Mouse (Mus musculus): ENCODE measurements at regions not wholly inside any gene's neighbourhood (a gene's known extent, or its start where the extent isn't known, plus 50 kb on each side); places are given as distances from the start of the nearest gene placed in this dataset.

DNA sequence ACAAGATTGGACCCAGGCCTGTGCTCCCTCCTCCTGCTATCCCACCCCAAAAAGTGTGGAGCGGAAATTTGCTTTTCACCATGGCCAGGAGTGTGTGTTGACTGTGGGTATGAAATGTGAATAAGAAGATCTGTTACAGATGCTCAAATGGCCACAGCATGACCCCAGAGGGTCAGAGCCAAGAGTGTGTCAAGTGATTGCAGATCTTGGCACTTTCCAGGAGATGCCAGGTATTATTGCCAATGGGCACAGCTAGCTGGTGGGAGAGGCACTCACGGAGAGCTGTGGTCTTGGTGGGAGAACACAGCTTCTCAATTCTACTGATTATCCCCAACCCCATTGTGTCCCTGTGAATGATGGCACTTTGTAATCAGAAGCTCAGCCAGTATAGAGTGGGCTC is 62.7 kb downstream of the Smim20 start:
- ATAC-seq (ENCODE audit: low read depth), result no peak
- 81% methylated on average over 2 of the region's 2 CpGs for WGBS
- no peak overlapping the region for H3K4me2 ChIP-seq (ENCODE audit: low read depth, low read length)
- no peak overlapping the region for H3K9ac ChIP-seq (ENCODE audit: low read length)
- H3K36me3 ChIP-seq (ENCODE audit: control insufficient read depth, insufficient read depth, low read length), result no peaks in the 10 kb centered on the region
- no peaks in the 10 kb centered on the region; the same call in 1 of the 2 replicates for H3K27me3 ChIP-seq (ENCODE audit: control insufficient read depth, insufficient read depth, low read depth, low read length)
- no peak overlapping the region for H3K27ac ChIP-seq (ENCODE audit: low read length)
- no peak overlapping the region for H3K4me3 ChIP-seq (ENCODE audit: low read length)
- H3K4me1 ChIP-seq (replicated peaks; ENCODE audit: control insufficient read depth, insufficient read depth, low read length), result no peaks in the 10 kb centered on the region
- no peaks in the 10 kb centered on the region for H3K9me3 ChIP-seq (ENCODE audit: control insufficient read depth, low read length)

DNA sequence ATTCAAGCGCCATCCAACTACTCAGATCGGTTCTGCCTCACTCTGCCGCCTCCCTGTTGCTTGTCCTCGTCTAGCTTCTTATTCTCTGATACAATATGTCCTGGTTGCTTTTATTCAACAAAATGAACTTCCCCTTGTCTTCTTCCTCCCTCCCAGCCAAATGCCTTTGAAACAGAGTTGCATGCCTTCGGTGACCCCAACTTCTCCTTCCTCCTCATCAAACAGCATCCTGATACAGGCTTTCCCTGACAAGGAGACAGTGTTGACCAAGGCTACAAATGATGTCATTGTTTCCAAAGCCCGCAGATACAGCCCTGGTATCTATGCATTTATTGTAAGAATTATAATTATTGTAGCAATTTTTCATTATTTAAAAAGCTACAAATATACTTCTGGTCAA is 69.8 kb downstream of the Smim20 start:
- Histone ChIP-seq H3K27ac (ENCODE audit: low read length) (no peak overlapping the region), H3K4me2 (ENCODE audit: low read depth, low read length) (no peak overlapping the region), H3K9ac (ENCODE audit: low read length) (no peak overlapping the region), H3K4me3 (ENCODE audit: low read length) (no peak overlapping the region), H3K9me3 (ENCODE audit: control insufficient read depth, low read length) (no peaks in the 10 kb centered on the region), H3K4me1 (replicated peaks; ENCODE audit: control insufficient read depth, insufficient read depth, low read length) (no peaks in the 10 kb centered on the region), H3K27me3 (ENCODE audit: control insufficient read depth, insufficient read depth, low read depth, low read length) (no peaks in the 10 kb centered on the region), H3K36me3 (ENCODE audit: control insufficient read depth, insufficient read depth, low read length) (no peaks in the 10 kb centered on the region)
- ATAC-seq (ENCODE audit: low read depth), result no peak
- 72% methylated on average over 6 of the region's 6 CpGs for WGBS

- Histone ChIP-seq H3K4me3 (ENCODE audit: low read length) (no peak overlapping the region), H3K4me2 (ENCODE audit: low read depth, low read length) (no peak overlapping the region), H3K9ac (ENCODE audit: low read length) (no peak overlapping the region), H3K9me3 (ENCODE audit: control insufficient read depth, low read length) (no peaks in the 10 kb centered on the region), H3K4me1 (replicated peaks; ENCODE audit: control insufficient read depth, insufficient read depth, low read length) (no peaks in the 10 kb centered on the region), H3K27me3 (ENCODE audit: control insufficient read depth, insufficient read depth, low read depth, low read length) (no peaks in the 10 kb centered on the region), H3K36me3 (ENCODE audit: control insufficient read depth, insufficient read depth, low read length) (no peaks in the 10 kb centered on the region), H3K27ac (ENCODE audit: low read length) (no peak overlapping the region)
- ATAC-seq (ENCODE audit: low read depth), result no peak
- 32% methylated on average over 3 of the region's 3 CpGs for WGBS
Measured at GRCm38 (mm10) chr5:53337816-53338215, 70.9 kb downstream of the Smim20 start.

GRCm38 (mm10) chr5:53345164-53345563 is 78.3 kb downstream of the Smim20 start:
- Histone ChIP-seq H3K36me3 (ENCODE audit: control insufficient read depth, insufficient read depth, low read length) (no peaks in the 10 kb centered on the region), H3K4me3 (ENCODE audit: low read length) (no peak overlapping the region)

GRCm38 (mm10) chr5:53346028-53346427 is 79.1 kb downstream of the Smim20 start:
- no peak overlapping the region for H3K4me3 ChIP-seq (ENCODE audit: low read length)

More at GRCm38 (mm10) chr5:53345164-53345563, 78.3 kb downstream of the Smim20 start:
- no peaks in the 10 kb centered on the region for H3K9me3 ChIP-seq (ENCODE audit: control insufficient read depth, low read length)
- peaks cover 20% of the 10 kb centered on the region for H3K4me1 ChIP-seq (replicated peaks; ENCODE audit: control insufficient read depth, insufficient read depth, low read length)
- 66% methylated on average over 8 of the region's 8 CpGs for WGBS
- no peak overlapping the region for H3K4me2 ChIP-seq (ENCODE audit: low read depth, low read length)
- no peaks in the 10 kb centered on the region for H3K27me3 ChIP-seq (ENCODE audit: control insufficient read depth, insufficient read depth, low read depth, low read length)
- no peak overlapping the region for H3K9ac ChIP-seq (ENCODE audit: low read length)
- no peak overlapping the region for H3K27ac ChIP-seq (ENCODE audit: low read length)
- no peak for ATAC-seq (ENCODE audit: low read depth)

GRCm38 (mm10) chr5:53346756-53347155 is 79.9 kb downstream of the Smim20 start:
- no peaks in the 10 kb centered on the region for H3K27me3 ChIP-seq (ENCODE audit: control insufficient read depth, insufficient read depth, low read depth, low read length)
- no peak overlapping the region for H3K4me2 ChIP-seq (ENCODE audit: low read depth, low read length)

More at GRCm38 (mm10) chr5:53346028-53346427, 79.1 kb downstream of the Smim20 start:
- Histone ChIP-seq H3K27me3 (ENCODE audit: control insufficient read depth, insufficient read depth, low read depth, low read length) (no peaks in the 10 kb centered on the region), H3K4me2 (ENCODE audit: low read depth, low read length) (no peak overlapping the region), H3K9me3 (ENCODE audit: control insufficient read depth, low read length) (no peaks in the 10 kb centered on the region), H3K27ac (ENCODE audit: low read length) (no peak overlapping the region), H3K36me3 (ENCODE audit: control insufficient read depth, insufficient read depth, low read length) (no peaks in the 10 kb centered on the region), H3K4me1 (replicated peaks; ENCODE audit: control insufficient read depth, insufficient read depth, low read length) (peaks cover 20% of the 10 kb centered on the region), H3K9ac (ENCODE audit: low read length) (no peak overlapping the region)
- 20% methylated on average over 8 of the region's 8 CpGs for WGBS
- ATAC-seq (ENCODE audit: low read depth), result peak; percentile 75

DNA sequence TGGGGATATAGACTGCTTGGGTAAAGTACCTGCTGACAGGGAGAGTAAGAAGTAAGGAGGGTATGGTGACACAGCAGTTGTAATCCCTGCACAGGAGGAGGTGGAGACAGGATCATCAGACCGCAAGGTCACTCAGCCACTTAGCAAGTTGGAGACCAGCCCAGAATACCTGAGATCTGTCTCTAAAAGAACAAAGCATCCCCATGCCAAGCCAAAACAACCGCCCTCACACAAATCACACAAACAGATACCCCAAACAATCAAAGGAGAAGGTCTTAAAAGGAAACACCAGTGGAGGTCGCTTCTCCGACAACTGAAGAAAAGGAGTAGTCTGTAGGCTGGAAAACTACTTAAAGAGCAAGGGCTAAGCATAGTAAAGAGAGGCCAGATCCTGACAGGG is 86.0 kb downstream of the Smim20 start:
- H3K9me3 ChIP-seq (ENCODE audit: control insufficient read depth, low read length), result no peaks in the 10 kb centered on the region
- no peaks in the 10 kb centered on the region for H3K27me3 ChIP-seq (ENCODE audit: control insufficient read depth, insufficient read depth, low read depth, low read length)
- H3K27ac ChIP-seq (ENCODE audit: low read length), result no peak overlapping the region
- 47% methylated on average over 4 of the region's 4 CpGs for WGBS
- H3K9ac ChIP-seq (ENCODE audit: low read length), result no peak overlapping the region
- H3K4me3 ChIP-seq (ENCODE audit: low read length), result no peak overlapping the region
- no peaks in the 10 kb centered on the region for H3K36me3 ChIP-seq (ENCODE audit: control insufficient read depth, insufficient read depth, low read length)
- no peak for ATAC-seq (ENCODE audit: low read depth)
- no peaks in the 10 kb centered on the region for H3K4me1 ChIP-seq (replicated peaks; ENCODE audit: control insufficient read depth, insufficient read depth, low read length)
- no peak overlapping the region for H3K4me2 ChIP-seq (ENCODE audit: low read depth, low read length)

More at GRCm38 (mm10) chr5:53346756-53347155, 79.9 kb downstream of the Smim20 start:
- H3K9ac ChIP-seq (ENCODE audit: low read length), result no peak overlapping the region
- peak; percentile 53 for ATAC-seq (ENCODE audit: low read depth)
- H3K4me1 ChIP-seq (replicated peaks; ENCODE audit: control insufficient read depth, insufficient read depth, low read length), result peaks cover 20% of the 10 kb centered on the region
- no peak overlapping the region for H3K27ac ChIP-seq (ENCODE audit: low read length)
- no peaks in the 10 kb centered on the region for H3K36me3 ChIP-seq (ENCODE audit: control insufficient read depth, insufficient read depth, low read length)
- H3K9me3 ChIP-seq (ENCODE audit: control insufficient read depth, low read length), result no peaks in the 10 kb centered on the region
- no peak overlapping the region for H3K4me3 ChIP-seq (ENCODE audit: low read length)
- WGBS, result 19% methylated on average over 8 of the region's 8 CpGs

DNA sequence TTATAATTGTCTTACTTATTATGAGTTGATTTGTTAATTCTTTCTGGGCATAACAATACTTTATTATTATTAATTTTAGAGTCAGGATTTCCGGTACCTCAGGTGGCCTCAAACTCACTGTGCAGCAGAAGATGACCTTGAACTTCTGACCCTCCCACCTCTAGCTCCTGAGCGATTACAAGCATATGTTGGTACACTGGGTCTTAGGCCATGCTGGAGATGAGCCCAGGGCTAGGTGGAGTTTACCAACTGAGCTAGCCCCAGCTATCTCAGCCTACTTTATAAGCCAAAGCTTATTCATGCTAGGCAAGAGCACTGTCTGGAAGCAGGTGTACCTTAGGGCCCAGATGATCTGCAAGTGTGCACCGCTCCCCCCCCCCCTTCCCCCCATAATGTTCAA is 87.4 kb downstream of the Smim20 start:
- Histone ChIP-seq H3K9me3 (ENCODE audit: control insufficient read depth, low read length) (no peaks in the 10 kb centered on the region), H3K4me2 (ENCODE audit: low read depth, low read length) (no peak overlapping the region), H3K9ac (ENCODE audit: low read length) (no peak overlapping the region), H3K4me3 (ENCODE audit: low read length) (no peak overlapping the region), H3K27me3 (ENCODE audit: control insufficient read depth, insufficient read depth, low read depth, low read length) (no peaks in the 10 kb centered on the region), H3K4me1 (replicated peaks; ENCODE audit: control insufficient read depth, insufficient read depth, low read length) (no peaks in the 10 kb centered on the region), H3K36me3 (ENCODE audit: control insufficient read depth, insufficient read depth, low read length) (no peaks in the 10 kb centered on the region), H3K27ac (ENCODE audit: low read length) (no peak overlapping the region)
- no peak for ATAC-seq (ENCODE audit: low read depth)
- 90% methylated on average over 3 of the region's 3 CpGs for WGBS

DNA sequence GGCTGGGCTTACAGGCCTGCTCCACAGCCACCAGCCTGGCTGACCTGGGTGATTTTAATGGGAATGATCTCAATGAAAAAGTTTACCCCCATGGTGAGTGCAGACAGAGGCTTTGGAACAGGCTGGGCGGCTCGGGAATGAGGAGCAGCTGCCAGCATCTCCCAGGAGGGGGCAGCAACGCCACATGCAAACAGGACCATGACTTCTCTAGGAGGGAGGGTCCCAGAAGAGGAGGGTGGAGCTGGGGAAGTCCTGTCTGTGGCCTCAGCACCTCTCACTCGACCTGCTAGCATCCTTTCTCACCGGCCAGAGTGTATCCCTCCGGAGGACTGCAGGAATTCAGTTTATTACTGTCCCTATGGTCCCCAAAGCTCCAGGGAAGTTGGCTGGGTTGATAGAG is 88.2 kb downstream of the Smim20 start:
- no peaks in the 10 kb centered on the region for H3K27me3 ChIP-seq (ENCODE audit: control insufficient read depth, insufficient read depth, low read depth, low read length)
- WGBS, result 0% methylated on average over 6 of the region's 6 CpGs
- no peaks in the 10 kb centered on the region for H3K9me3 ChIP-seq (ENCODE audit: control insufficient read depth, low read length)
- H3K9ac ChIP-seq (ENCODE audit: low read length), result no peak overlapping the region
- peak overlapping the region; percentile 11; the same call in 1 of the 2 replicates for H3K4me2 ChIP-seq (ENCODE audit: low read depth, low read length)
- peak; percentile 83 for ATAC-seq (ENCODE audit: low read depth)
- H3K4me1 ChIP-seq (replicated peaks; ENCODE audit: control insufficient read depth, insufficient read depth, low read length), result no peaks in the 10 kb centered on the region
- no peaks in the 10 kb centered on the region for H3K36me3 ChIP-seq (ENCODE audit: control insufficient read depth, insufficient read depth, low read length)
- no peak overlapping the region for H3K27ac ChIP-seq (ENCODE audit: low read length)
- H3K4me3 ChIP-seq (ENCODE audit: low read length), result no peak overlapping the region

DNA sequence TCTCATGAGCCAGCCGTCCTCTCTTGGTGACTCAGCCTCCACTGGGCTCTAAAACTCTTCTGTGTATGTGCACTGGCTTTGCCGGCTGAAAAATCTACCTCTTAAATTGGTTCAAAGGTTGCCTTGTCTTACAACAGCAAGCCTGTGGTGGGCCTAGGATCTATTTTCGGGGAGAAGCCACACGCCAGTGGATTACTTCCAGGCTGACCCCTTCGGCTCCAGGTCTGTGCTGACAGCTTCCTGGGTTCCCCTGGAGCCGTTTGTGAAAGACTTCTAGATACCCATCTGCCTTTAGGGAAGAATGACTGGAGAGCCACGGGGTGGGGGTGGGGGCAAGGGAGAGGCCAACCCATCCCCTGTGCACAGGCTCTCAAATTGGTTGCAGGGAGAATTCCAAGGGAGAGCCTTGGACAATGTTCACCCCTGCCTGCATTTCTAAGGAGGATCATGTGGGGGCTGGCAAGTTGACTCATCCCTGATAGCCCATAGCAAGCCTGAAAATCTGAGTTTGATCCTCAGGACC is 90.3 kb downstream of the Smim20 start:
- Histone ChIP-seq H3K4me1 (replicated peaks; ENCODE audit: control insufficient read depth, insufficient read depth, low read length) (no peaks in the 10 kb centered on the region), H3K27ac (ENCODE audit: low read length) (no peak overlapping the region), H3K27me3 (ENCODE audit: control insufficient read depth, insufficient read depth, low read depth, low read length) (no peaks in the 10 kb centered on the region), H3K36me3 (ENCODE audit: control insufficient read depth, insufficient read depth, low read length) (no peaks in the 10 kb centered on the region), H3K9me3 (ENCODE audit: control insufficient read depth, low read length) (no peaks in the 10 kb centered on the region), H3K4me2 (ENCODE audit: low read depth, low read length) (no peak overlapping the region), H3K4me3 (ENCODE audit: low read length) (no peak overlapping the region), H3K9ac (ENCODE audit: low read length) (no peak overlapping the region)
- no peak for ATAC-seq (ENCODE audit: low read depth)
- WGBS, result 57% methylated on average over 7 of the region's 7 CpGs

Measured in lung, embryonic 16.5 days (tissue).